Mouse (Mus musculus) frontal cortex, postnatal 10 days (tissue): ENCODE results near the gene Gm21190.
A peak's percentile ranks its signal among the peaks of the same experiment; 100 is the strongest.
"Not testable (repeated sequence)": the region's sequence is repeated elsewhere in the genome, so short reads cannot be mapped to it uniquely, and the experiment has no call there.

ENCODE experiments used
- DNase-seq, 2 experiments: peaks; one replicate each; pipeline ENCODE4 v3.0.0; 2022; ENCODE audit warnings: low spot score in 2 of 2, mixed read lengths in 1 of 2

Gene Gm21190

GRCm38 (mm10) chr5:15529122-15529521 lies at the start of gene Gm21190:
Gm21190 (minus strand) TSS chr5:15529222.
- not testable (repeated sequence) for DNase-seq

GRCm38 (mm10) chr5:15577033-15577432 lies 48.0 kb upstream of the Gm21190 start, which contains the start of gene Gm21083:
Gm21083 (plus strand) TSS chr5:15577333.
- not testable (repeated sequence) for DNase-seq

DNA sequence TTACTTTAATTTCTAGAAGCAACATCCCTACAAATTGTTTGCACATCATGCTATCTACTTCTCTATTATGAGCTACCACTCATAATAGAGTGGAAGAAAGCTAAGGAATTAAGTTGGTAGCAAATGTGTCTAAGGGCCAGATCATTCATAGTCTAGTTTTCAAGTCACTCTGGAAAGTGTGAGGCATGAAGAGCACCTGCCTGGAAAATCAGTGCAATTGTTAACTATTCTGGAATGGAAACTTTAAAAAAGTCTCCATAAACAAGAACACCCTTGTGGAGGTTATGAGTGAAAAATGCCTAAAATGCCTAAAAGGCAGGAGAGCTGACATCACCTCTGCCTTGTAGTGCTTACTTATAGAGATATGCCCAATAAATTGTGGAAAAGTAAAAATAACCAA lies 44.7 kb upstream of the Gm21190 start:
- DNase-seq: not testable (repeated sequence)

- DNase-seq: not testable (repeated sequence)
Observed at GRCm38 (mm10) chr5:15561425-15562264, 32.6 kb upstream of the Gm21190 start.

- not testable (repeated sequence) for DNase-seq
Observed at GRCm38 (mm10) chr5:15558654-15559053, 29.6 kb upstream of the Gm21190 start.

DNA sequence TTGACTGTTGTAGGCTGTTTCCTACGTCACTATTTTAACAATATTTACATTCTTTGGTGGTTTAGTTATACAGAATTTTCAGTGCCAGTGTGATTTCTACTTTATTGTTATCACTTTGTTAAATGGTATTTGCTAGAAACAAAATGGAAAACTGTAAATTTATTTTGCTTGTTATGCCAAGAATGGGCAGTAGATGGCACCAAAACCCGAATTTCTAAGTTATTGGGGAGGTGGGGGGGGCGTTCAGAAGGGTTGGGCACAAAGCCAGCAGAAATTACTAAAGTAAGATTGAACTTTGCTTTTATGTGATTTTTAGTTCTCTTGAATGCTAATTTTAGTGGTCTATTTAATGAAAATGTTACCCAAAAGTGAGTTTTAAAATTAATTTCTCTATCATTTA lies 20.6 kb upstream of the Gm21190 start:
- not testable (repeated sequence) for DNase-seq

GRCm38 (mm10) chr5:15549134-15549533 lies 20.1 kb upstream of the Gm21190 start:
- DNase-seq: not testable (repeated sequence)

GRCm38 (mm10) chr5:15548642-15549041 lies 19.6 kb upstream of the Gm21190 start:
- not testable (repeated sequence) for DNase-seq

GRCm38 (mm10) chr5:15522470-15522869 lies 6.6 kb downstream of the Gm21190 start:
- not testable (repeated sequence) for DNase-seq

- not testable (repeated sequence) for DNase-seq
Observed at GRCm38 (mm10) chr5:15522028-15522427, 7.0 kb downstream of the Gm21190 start.

DNA sequence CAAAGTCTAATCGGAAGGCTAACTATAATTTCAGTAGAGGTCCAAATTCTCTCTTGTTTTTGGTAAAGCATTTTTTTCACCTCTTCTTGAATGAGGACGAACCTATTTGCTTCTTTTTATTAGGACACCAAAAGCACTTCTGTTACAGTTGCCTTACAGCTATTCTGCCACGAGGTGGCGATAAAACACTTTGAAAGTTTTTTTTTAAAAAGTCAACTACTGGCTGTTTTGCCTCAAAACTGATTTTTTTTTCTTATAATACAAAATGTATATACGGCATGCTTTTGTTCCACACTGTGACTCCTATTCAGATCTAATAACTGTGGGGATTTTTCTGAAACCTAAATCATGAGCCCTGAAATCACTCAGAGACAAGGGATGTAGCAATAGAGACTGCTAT lies 8.6 kb downstream of the Gm21190 start:
- DNase-seq: not testable (repeated sequence)

GRCm38 (mm10) chr5:15517150-15517549 lies 11.9 kb downstream of the Gm21190 start:
- DNase-seq: not testable (repeated sequence)

- DNase-seq: not testable (repeated sequence)
Observed at GRCm38 (mm10) chr5:15512236-15512635, 16.8 kb downstream of the Gm21190 start.

- DNase-seq: not testable (repeated sequence)
Observed at GRCm38 (mm10) chr5:15509911-15510310, 19.1 kb downstream of the Gm21190 start.

GRCm38 (mm10) chr5:15508460-15509451 lies 20.3 kb downstream of the Gm21190 start:
- DNase-seq: not testable (repeated sequence)

DNA sequence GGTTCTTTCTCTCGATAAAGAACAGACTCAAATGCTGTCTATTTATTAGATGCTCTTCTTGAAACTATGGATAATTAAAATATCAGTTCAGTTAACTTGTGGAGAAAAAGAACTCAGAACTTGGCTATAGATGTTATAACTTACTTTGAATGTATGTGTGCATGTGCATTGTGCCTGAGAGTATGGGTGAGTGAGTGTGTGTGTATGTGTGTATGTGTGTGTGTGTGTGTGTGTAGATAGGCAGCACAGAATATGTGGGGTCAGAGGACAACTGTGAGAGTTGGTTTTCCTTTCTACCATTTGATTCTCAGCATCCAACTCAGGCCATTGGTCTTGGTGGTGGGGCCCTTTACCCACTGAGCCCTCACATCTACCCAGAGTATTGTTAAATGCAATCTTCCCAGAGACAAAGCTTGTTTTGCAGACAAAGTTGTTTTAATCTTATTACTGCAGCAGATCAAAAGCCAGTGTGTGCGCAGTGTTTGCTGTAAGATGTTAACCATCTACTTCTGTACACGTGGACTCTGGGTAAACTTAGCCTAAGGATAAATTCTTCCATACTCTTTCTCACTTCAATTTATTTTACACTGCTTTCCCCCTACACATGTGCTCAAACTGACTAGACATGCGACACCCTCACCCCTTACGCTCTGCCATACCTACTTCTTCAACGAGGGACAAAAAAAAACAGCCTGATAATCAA lies 21.1 kb downstream of the Gm21190 start:
- DNase-seq: not testable (repeated sequence)

DNA sequence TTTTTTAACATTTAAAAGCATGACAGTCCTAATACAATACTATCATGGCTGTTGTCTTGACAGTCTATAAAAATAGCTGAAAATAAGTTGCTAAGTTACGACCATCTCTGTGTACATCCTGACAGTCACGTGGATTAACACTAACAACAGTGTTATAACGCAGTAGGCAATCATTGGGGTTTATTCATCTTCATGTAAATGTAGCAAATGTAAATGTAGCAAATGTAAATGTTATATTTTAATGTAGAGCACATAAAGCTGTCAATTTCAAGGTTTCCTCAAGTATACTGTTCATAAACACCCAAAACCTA lies 21.8 kb downstream of the Gm21190 start:
- no peak for DNase-seq

- DNase-seq: peak in 1 of 2 experiments; percentile 10
Observed at GRCm38 (mm10) chr5:15506575-15507308, 22.3 kb downstream of the Gm21190 start.

DNA sequence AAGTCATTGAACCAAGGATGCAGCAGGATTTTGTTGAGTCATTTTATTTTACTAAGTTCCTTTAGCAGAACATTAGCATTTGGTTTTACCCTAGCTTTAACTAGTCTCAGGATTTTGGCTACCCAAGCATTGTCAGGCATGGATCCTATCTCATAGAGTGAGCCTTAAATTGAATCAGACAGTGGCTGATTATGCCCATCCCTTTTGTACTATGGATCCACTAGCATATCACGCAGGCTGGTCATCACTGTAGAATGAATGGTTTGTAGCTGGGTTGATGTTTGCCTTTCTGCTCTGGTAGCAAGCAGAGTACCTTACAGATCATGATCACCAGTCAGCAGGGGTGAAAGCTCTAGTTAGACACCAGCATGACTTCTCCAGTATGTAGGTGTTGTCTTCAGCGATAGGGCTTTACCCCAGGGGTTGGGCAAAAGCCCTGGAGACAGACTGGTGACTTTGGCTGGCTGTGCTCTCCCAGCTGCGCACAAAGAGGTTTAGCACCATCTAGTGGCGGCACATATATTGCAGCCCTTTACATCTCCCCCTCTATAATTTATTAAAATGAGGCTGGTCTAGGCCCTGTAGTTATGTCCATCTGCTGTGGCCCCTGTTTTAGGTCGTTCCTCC lies 30.1 kb downstream of the Gm21190 start:
- DNase-seq: peak in 1 of 2 experiments; percentile 13

DNA sequence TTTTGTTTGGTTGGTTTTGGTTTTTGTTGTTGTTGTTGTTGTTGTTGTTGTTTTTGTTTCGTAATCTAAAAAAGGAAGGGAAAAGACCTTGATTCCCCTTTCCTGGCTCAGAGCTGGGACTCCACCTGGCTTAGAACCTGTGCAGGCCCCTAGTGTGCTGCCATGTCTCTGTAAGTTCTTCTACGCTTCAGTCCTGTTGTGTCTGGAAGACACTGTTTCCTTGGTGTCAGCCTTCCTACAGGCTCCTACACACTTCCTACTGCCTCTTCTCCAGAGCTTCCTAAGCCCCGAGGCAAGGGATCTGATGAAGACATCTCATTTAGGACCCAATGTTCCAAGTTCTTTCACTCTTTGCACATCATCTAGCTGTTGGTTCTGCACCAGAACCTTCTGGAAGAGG lies 30.7 kb downstream of the Gm21190 start:
- DNase-seq: not testable (repeated sequence)
